Mouse (Mus musculus) heart, embryonic 16.5 days (tissue): ENCODE results near the gene Pacs2. TPM values are rescaled to one million over a fixed set of nuclear protein-coding genes. Genes with fewer than 3 reads are reported as not detected.
A peak's percentile ranks its signal among the peaks of the same experiment; 100 is the strongest.

Experiments used
- ATAC-seq: fragments of 200-750 bp; cut with Nextera tagmentation; replicated peaks from 2 replicates; pipeline ENCODE4 v1.8.0; 2017; ENCODE audit warnings: moderate number of reproducible peaks; ENCODE audit not compliant: insufficient read depth, low FRiP score; ENCODE audit errors: extremely low read depth
- H3K27ac ChIP-seq: fragments of 300-500 bp; sonication (generic); 2 replicates; pipeline ENCODE4 v1.5.1; 2014; ENCODE audit warnings: mild to moderate bottlenecking, low read length, control low read depth, moderate library complexity
- H3K27me3 ChIP-seq: fragments of 300-500 bp; sonication (generic); 2 replicates; pipeline ENCODE4 v1.6.1; 2014; ENCODE audit warnings: low read length, mixed read lengths; ENCODE audit not compliant: control insufficient read depth, insufficient read depth
- H3K36me3 ChIP-seq: fragments of 300-500 bp; sonication (generic); 2 replicates; pipeline ENCODE4 v1.6.1; 2014; ENCODE audit not compliant: control insufficient read depth, insufficient read depth
- H3K4me1 ChIP-seq: fragments of 300-500 bp; sonication (generic); 2 replicates; pipeline ENCODE4 v1.6.1; 2014; ENCODE audit warnings: low read length, mixed read lengths; ENCODE audit not compliant: control insufficient read depth, insufficient read depth
- H3K4me2 ChIP-seq: fragments of 300-500 bp; sonication (generic); 2 replicates; pipeline ENCODE4 v1.6.1; 2014; ENCODE audit warnings: low read depth, mild to moderate bottlenecking, control low read depth, low read length
- H3K4me3 ChIP-seq: fragments of 300-500 bp; sonication (generic); 2 replicates; pipeline ENCODE4 v1.5.1; 2014; ENCODE audit warnings: mild to moderate bottlenecking, control low read depth, low read length
- H3K9ac ChIP-seq: fragments of 300-500 bp; sonication (generic); 2 replicates; pipeline ENCODE4 v1.6.1; 2014; ENCODE audit warnings: low read length, control low read depth
- H3K9me3 ChIP-seq: fragments of 300-500 bp; sonication (generic); replicated peaks from 2 replicates; pipeline ENCODE4 v1.6.1; 2016; ENCODE audit warnings: low read length; ENCODE audit not compliant: control insufficient read depth
- WGBS: fragments of 180-500 bp; shearing (Covaris S2); extraction: QIAGEN DNeasy Blood & Tissue Kit; methylation state at CpG from one replicate; pipeline ENCODE4 v1.1.7; 2014; 5-methylcytosine and 5-hydroxymethylcytosine counted together
- polyA plus RNA-seq: library from polyadenylated mRNA; unstranded; fragments of >200 nt; fragmentation: Nextera tagmentation; extraction: Ambion mirVana; gene quantifications from 2 replicates; pipeline ENCODE4 v1.2.1, GENCODE M21; 2015

Gene Pacs2
- polyA plus RNA-seq, 1 experiment from 2014 or later: 7.0 TPM

GRCm38 (mm10) chr12:113030993-113031392, 16.7 kb downstream of the Pacs2 start:
- no peak overlapping the region for H3K27ac ChIP-seq
- no peak for ATAC-seq
- H3K4me2 ChIP-seq: no peak overlapping the region
- 0 out of 2 replicates have a peak, but pooled peaks cover 2% of the 10 kb centered on the region for H3K9me3 ChIP-seq
- no peak overlapping the region for H3K9ac ChIP-seq
- peaks cover 46% of the 10 kb centered on the region for H3K4me1 ChIP-seq
- no peaks in the 10 kb centered on the region for H3K27me3 ChIP-seq
- 76% methylated on average over 9 of the region's 9 CpGs for WGBS
- no peaks in the 10 kb centered on the region for H3K36me3 ChIP-seq
- H3K4me3 ChIP-seq: no peak overlapping the region

GRCm38 (mm10) chr12:113031441-113031840, 17.1 kb downstream of the Pacs2 start:
- H3K36me3 ChIP-seq: no peaks in the 10 kb centered on the region
- peaks cover 46% of the 10 kb centered on the region for H3K4me1 ChIP-seq
- ATAC-seq: no peak
- H3K27me3 ChIP-seq: no peaks in the 10 kb centered on the region
- no peak overlapping the region for H3K4me2 ChIP-seq
- H3K4me3 ChIP-seq: no peak overlapping the region
- 87% methylated on average over 6 of the region's 6 CpGs for WGBS
- H3K27ac ChIP-seq: no peak overlapping the region
- H3K9ac ChIP-seq: no peak overlapping the region
- H3K9me3 ChIP-seq: 0 out of 2 replicates have a peak, but pooled peaks cover 2% of the 10 kb centered on the region

GRCm38 (mm10) chr12:113032296-113033250, 18.3 kb downstream of the Pacs2 start:
- Histone ChIP-seq H3K4me1 (peaks cover 46% of the 10 kb centered on the region), H3K4me2 (no peak overlapping the region), H3K36me3 (no peaks in the 10 kb centered on the region), H3K9ac (no peak overlapping the region), H3K27me3 (no peaks in the 10 kb centered on the region), H3K4me3 (no peak overlapping the region), H3K27ac (peak overlapping the region; percentile 7; the same call in 1 of the 2 replicates), H3K9me3 (no peaks in the 10 kb centered on the region)
- no peak; the same call in 1 of the 2 replicates for ATAC-seq
- 63% methylated on average over 11 of the region's 11 CpGs for WGBS

- Histone ChIP-seq H3K27ac (peak overlapping the region; percentile 21; the same call in 1 of the 2 replicates), H3K9ac (no peak overlapping the region)
Measured at GRCm38 (mm10) chr12:113035093-113035492, 20.8 kb downstream of the Pacs2 start.

GRCm38 (mm10) chr12:113036996-113037395, 22.7 kb downstream of the Pacs2 start:
- Histone ChIP-seq H3K4me2 (no peak overlapping the region), H3K9me3 (no peaks in the 10 kb centered on the region), H3K9ac (no peak overlapping the region), H3K27ac (no peak overlapping the region), H3K36me3 (no peaks in the 10 kb centered on the region), H3K4me1 (peaks cover 40% of the 10 kb centered on the region), H3K4me3 (no peak overlapping the region), H3K27me3 (no peaks in the 10 kb centered on the region)
- ATAC-seq: no peak
- WGBS: 90% methylated on average over 4 of the region's 4 CpGs

More at GRCm38 (mm10) chr12:113035093-113035492, 20.8 kb downstream of the Pacs2 start:
- Histone ChIP-seq H3K4me3 (no peak overlapping the region), H3K36me3 (no peaks in the 10 kb centered on the region), H3K27me3 (no peaks in the 10 kb centered on the region), H3K9me3 (no peaks in the 10 kb centered on the region), H3K4me1 (peaks cover 35% of the 10 kb centered on the region), H3K4me2 (no peak overlapping the region)
- 40% methylated on average over 2 of the region's 2 CpGs for WGBS
- no peak for ATAC-seq

GRCm38 (mm10) chr12:113038414-113038813, 24.1 kb downstream of the Pacs2 start:
- no peaks in the 10 kb centered on the region for H3K36me3 ChIP-seq
- H3K4me3 ChIP-seq: no peak overlapping the region
- H3K27me3 ChIP-seq: no peaks in the 10 kb centered on the region
- H3K4me1 ChIP-seq: peaks cover 28% of the 10 kb centered on the region
- WGBS: 87% methylated on average over 4 of the region's 4 CpGs
- H3K9ac ChIP-seq: no peak overlapping the region
- no peaks in the 10 kb centered on the region for H3K9me3 ChIP-seq
- ATAC-seq: no peak
- no peak overlapping the region for H3K27ac ChIP-seq
- H3K4me2 ChIP-seq: no peak overlapping the region

- WGBS: 51% methylated on average over 15 of the region's 15 CpGs
- Histone ChIP-seq H3K4me3 (no peak overlapping the region), H3K4me1 (peaks cover 9% of the 10 kb centered on the region), H3K27ac (no peak overlapping the region), H3K4me2 (no peak overlapping the region), H3K27me3 (no peaks in the 10 kb centered on the region), H3K36me3 (no peaks in the 10 kb centered on the region; the same call in 1 of the 2 replicates), H3K9me3 (no peaks in the 10 kb centered on the region), H3K9ac (no peak overlapping the region)
- peak; percentile 41 for ATAC-seq
Measured at GRCm38 (mm10) chr12:113041481-113042439, 27.5 kb downstream of the Pacs2 start.

GRCm38 (mm10) chr12:113042543-113042942, 28.2 kb downstream of the Pacs2 start:
- Histone ChIP-seq H3K27me3 (no peaks in the 10 kb centered on the region), H3K9me3 (no peaks in the 10 kb centered on the region), H3K4me2 (no peak overlapping the region), H3K27ac (no peak overlapping the region), H3K36me3 (no peaks in the 10 kb centered on the region; the same call in 1 of the 2 replicates), H3K4me1 (peaks cover 12% of the 10 kb centered on the region), H3K9ac (no peak overlapping the region), H3K4me3 (no peak overlapping the region)
- WGBS: 69% methylated on average over 2 of the region's 2 CpGs
- ATAC-seq: no peak
